Mouse (Mus musculus): ENCODE data around the gene Mphosph9.
"Not testable (repeated sequence)": the region's sequence is repeated elsewhere in the genome, so short reads cannot be mapped to it uniquely, and the experiment has no call there.

The Mphosph9 gene

GRCm38 (mm10) chr5:124327510-124328364 lies at the start of gene Mphosph9, which contains the start of gene 2810006K23Rik:
TSS of gene Mphosph9 (minus strand) at chr5:124327972.
TSS of gene 2810006K23Rik (plus strand) at chr5:124328089.
- DNase-seq (ENCODE audit: low spot score): peak; percentile 100

- no peak for DNase-seq (ENCODE audit: low spot score)
Observed at GRCm38 (mm10) chr5:124377149-124377548, 49.4 kb upstream of the Mphosph9 start.

GRCm38 (mm10) chr5:124376401-124376800 lies 48.6 kb upstream of the Mphosph9 start:
- no peak for DNase-seq (ENCODE audit: low spot score)

GRCm38 (mm10) chr5:124374298-124374697 lies 46.5 kb upstream of the Mphosph9 start:
- DNase-seq (ENCODE audit: low spot score): no peak

GRCm38 (mm10) chr5:124366721-124367120 lies 38.9 kb upstream of the Mphosph9 start:
- DNase-seq (ENCODE audit: low spot score): no peak

- no peak for DNase-seq (ENCODE audit: low spot score)
Observed at GRCm38 (mm10) chr5:124365754-124366153, 38.0 kb upstream of the Mphosph9 start.

- DNase-seq (ENCODE audit: low spot score): no peak
Observed at GRCm38 (mm10) chr5:124364173-124364918, 36.6 kb upstream of the Mphosph9 start.

GRCm38 (mm10) chr5:124362982-124363381 lies 35.2 kb upstream of the Mphosph9 start, which contains the start of gene Cdk2ap1:
TSS of gene Cdk2ap1 (minus strand) at chr5:124363082.
- not testable (repeated sequence) for DNase-seq (ENCODE audit: low spot score)

- no peak for DNase-seq (ENCODE audit: low spot score)
Observed at GRCm38 (mm10) chr5:124359641-124360040, 31.9 kb upstream of the Mphosph9 start.

GRCm38 (mm10) chr5:124356695-124357094 lies 28.9 kb upstream of the Mphosph9 start:
- no peak for DNase-seq (ENCODE audit: low spot score)

GRCm38 (mm10) chr5:124355425-124355959 lies 27.7 kb upstream of the Mphosph9 start:
- no peak for DNase-seq (ENCODE audit: low spot score)

GRCm38 (mm10) chr5:124354574-124355424 lies 27.0 kb upstream of the Mphosph9 start:
- DNase-seq (ENCODE audit: low spot score): peak; percentile 35

GRCm38 (mm10) chr5:124353726-124354547 lies 26.2 kb upstream of the Mphosph9 start:
- DNase-seq (ENCODE audit: low spot score): peak; percentile 21

GRCm38 (mm10) chr5:124353011-124353725 lies 25.4 kb upstream of the Mphosph9 start:
- DNase-seq (ENCODE audit: low spot score): peak; percentile 23

- peak; percentile 80 for DNase-seq (ENCODE audit: low spot score)
Observed at GRCm38 (mm10) chr5:124352141-124352920, 24.6 kb upstream of the Mphosph9 start.

GRCm38 (mm10) chr5:124351604-124352003 lies 23.8 kb upstream of the Mphosph9 start:
- no peak for DNase-seq (ENCODE audit: low spot score)

- DNase-seq (ENCODE audit: low spot score): peak; percentile 46
Observed at GRCm38 (mm10) chr5:124351111-124351560, 23.4 kb upstream of the Mphosph9 start.

- DNase-seq (ENCODE audit: low spot score): no peak
Observed at GRCm38 (mm10) chr5:124350350-124350749, 22.6 kb upstream of the Mphosph9 start.

GRCm38 (mm10) chr5:124349196-124349595 lies 21.4 kb upstream of the Mphosph9 start:
- peak; percentile 35 for DNase-seq (ENCODE audit: low spot score)
